Mouse (Mus musculus): ENCODE data around the gene Dgcr2.

The Dgcr2 gene

DNA sequence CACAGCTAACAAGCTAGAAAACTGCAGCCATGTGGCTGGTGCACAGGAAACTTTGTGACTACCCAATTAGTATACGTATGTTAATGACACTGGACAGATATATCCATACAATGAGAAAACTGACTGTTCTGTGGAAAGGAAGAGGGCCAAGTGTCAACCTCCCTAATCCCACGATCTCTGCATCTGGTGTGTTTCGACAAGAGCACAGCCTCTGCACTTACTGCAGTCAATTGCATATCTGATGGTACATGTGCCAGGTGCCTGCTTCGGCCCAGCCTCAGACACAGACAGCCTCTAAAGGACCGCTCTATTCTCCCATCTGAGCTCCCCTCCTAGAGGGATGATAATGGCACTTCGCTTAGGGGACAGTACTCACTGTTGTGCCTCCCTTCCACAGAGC, 49.9 kb downstream of the Dgcr2 start:
- no peak for DNase-seq

DNA sequence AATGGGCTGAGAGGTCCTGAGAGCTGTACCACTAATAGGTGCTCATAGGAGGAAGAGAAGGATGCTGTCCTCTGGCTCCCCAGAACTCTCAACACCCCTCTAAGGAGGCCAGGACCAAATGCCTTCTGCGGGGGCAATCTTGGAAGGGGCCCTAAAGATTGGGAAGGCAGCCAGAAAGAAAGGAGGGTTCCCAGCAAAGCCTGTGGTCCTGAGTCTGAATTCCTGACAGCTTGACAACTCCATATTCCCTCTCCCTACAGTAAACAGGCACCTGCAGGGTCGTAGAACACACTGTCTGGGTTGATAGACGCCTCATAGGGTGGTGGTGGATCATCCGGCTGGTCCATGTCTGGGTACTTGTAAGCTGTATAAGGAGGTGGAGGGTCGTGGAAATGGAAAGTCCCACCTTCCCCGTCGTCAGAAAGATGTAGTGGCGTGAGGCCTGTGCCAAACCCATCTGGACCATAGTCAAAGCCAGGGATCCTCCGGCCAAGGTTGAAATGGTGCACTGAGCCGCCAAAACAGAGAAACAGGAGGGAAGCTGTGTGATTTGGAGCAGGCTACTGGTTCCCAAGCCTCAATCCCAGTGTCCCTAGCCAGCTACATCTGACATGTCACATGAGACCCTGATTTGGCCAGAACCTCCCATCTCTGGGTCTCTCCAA, 54.5 kb downstream of the Dgcr2 start:
- no peak for DNase-seq

DNA sequence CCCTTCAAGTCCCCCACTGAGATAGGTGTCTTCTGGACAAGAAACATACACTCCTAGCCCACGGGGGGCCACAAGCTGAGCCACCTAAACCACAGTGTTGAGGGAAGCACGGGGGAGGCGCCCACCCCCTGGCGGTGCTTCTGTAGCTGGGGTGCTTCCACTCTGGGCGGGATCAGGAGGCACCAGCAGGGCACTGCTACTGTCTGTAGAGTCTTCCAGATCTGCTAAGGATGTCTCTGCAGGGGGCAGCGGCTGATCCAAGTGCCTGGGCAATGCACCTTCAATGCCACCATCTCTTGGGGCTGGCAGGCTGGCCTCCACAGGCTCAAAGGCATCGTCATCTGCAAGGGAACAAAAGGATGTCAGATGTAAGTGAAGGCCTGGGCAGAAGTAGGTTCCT, 55.9 kb downstream of the Dgcr2 start:
- no peak for DNase-seq

DNA sequence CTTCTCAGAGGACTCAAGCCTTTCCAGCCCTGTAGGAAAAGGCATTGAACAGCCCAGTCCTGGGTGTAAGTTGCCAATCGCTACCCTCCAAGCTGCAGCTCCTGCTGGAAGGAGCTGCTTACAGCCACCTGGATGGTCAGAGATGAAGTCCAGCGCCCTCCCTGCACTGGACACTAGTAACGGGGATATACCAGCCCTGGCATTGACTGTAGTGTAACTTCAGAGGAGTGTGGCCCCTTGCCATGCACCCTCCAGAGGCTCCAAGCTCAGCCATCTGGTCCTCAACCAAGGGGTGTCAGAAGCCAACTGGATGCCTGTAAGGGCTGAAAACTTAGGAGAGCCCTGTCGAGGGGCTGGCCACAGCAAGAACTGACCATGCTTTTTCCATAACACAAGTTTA, 58.4 kb downstream of the Dgcr2 start:
- no peak for DNase-seq

DNA sequence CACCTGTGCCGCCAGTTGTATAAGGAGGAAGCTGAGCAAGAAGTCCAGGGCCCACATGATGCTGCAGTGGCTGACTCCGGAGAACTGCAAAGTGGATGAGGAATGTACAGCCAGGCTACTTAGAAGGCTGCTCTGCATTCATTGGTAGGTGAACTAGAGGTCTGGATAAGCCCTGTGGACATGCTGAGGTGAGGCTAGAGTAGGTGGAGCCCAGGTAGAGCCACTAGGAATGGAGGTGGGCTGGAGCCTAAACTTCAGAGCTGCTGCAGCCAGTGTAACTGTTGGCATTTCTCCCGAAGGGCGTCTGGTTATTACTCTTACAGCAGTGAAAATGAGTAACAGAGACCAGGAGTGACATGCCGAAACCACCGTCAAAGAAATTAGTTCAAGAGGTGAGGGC, 60.3 kb downstream of the Dgcr2 start, which contains the start of gene Car15:
Gene Car15 (minus strand): TSS at position 314 of the 400 bp plus-strand sequence.
- DNase-seq: no peak

DNA sequence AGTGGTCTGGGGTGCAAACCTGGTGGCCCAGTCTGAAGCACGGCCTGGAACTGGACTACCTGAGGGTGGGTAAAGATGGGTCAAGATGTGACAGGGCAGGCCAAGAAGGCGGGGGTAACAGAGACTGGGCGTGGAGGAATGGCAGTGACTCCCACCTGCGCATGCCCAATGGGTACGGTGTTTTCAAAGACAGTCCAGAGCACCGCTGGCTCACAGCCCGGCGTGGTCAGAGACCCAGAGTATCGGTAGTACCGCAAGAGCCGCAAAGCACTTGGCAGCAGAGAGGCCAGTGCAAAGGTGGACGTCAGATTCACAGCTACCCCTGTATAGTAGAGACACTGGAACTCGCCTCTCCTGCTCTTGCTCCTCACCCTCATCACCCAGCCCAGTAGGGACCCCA, 62.9 kb downstream of the Dgcr2 start:
- DNase-seq: no peak

DNA sequence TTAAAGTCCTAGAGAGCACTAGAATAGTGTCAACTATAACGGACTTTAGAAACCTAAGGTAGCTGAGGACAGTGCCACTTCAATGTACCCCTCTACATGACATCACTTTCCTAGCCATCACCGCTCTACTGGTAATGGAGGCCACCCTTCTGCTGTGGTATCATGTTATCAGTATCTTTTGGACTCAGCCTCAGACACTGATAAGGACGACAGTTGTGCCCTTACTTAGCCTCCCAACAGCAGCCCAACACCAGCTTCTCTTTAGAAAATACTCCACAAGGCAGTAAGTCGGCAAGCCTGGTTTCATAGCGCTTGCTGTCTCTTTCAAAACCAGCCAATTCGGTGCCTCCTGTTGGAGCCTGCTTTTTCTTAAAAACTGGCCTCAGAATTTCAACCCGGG, 63.8 kb downstream of the Dgcr2 start:
- DNase-seq: no peak

DNA sequence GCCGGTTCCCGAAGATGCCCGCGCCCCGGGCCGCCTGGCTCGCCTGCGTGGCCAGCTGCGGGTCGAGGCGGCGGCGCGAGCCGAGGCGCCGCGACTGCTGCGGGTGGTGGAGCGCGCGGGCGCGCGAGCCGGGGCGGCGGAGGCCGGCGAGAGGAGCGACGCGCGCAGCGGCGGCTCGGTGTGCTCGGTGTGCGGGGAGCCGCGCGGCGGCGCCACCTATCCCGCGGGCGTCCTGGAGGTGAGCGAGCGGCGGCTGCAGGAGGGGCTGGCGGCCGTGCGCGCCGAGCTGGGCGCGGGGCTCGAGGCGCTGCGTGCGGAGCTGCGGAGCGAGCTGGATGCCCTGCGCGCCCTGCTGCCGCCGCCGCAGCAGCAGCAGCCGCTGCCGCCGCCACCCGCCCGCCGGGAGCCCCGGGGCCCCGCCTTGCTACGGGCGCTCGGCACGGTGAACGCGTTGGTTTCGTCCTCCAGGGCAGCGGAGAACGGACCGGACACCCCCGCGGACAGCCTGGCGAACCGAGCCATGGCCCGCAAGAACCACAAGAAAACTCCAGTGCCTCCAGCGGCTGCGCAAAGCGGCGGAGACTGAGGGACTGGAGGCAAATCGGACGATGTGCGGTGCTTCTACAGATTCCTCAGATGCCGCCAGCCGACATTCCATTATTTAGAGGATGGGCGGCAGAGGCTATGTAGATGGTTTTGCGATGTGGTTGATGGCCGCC, 64.5 kb downstream of the Dgcr2 start:
- DNase-seq: no peak

DNA sequence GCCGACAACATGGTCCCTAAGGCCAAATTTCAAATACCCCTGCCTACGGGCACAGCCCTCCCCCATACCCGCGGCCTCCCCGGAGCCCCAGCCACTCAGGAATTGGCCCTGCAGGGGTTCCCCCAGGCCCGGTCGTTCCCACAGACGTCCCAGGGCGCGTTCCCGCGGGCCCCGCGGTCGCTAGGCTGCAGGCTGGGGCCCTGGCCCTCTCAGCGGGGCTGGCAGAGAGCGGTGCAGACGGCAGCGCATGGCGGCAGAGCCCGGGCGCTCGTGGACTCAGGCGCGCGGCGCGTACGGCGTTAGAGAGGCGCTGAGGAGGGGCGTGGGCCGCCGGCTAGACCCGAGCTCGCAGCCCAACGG, 65.1 kb downstream of the Dgcr2 start:
- DNase-seq: no peak

DNA sequence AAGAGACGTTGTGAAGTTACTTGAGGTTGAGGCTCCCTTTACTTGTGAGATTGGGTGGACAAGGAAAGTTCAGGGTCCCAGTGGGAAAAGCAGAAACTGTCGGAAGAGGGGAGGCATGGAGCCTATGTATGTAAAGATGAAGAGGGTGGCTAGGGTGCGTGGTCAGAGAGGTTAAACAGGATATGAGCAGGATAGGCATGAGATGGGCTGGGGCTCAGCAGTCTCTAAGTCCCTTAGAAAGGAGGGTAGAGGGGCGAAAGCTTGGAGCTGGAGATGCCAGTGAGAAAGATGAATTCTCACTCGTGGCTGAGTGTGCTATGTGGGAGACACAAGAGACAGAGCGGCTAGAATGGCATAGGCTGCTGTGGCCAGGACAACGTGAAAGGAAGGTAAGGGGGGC, 65.5 kb downstream of the Dgcr2 start, which contains the start of gene B830017H08Rik:
Gene B830017H08Rik (plus strand): TSS at position 301 of the 400 bp plus-strand sequence.
- no peak for DNase-seq

DNA sequence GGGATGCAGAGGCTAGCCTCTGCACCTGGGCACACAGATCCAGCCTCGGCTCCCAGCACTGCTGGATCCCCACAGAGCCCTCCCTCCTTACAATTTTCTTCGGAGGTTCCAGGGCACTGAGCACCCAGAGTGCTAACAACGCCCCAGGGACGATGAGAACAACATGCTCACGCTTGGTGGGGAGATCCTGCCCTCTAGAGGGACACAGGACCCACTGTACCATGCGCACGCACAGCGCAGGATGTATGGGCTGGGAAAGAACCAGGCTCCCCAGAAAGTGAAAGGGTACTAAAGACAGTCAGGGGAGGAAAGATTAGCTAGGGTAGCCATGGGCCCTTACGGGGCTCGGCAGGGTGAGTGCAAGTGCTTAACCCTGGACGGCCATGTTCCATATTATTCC, 66.6 kb downstream of the Dgcr2 start:
- DNase-seq: no peak

DNA sequence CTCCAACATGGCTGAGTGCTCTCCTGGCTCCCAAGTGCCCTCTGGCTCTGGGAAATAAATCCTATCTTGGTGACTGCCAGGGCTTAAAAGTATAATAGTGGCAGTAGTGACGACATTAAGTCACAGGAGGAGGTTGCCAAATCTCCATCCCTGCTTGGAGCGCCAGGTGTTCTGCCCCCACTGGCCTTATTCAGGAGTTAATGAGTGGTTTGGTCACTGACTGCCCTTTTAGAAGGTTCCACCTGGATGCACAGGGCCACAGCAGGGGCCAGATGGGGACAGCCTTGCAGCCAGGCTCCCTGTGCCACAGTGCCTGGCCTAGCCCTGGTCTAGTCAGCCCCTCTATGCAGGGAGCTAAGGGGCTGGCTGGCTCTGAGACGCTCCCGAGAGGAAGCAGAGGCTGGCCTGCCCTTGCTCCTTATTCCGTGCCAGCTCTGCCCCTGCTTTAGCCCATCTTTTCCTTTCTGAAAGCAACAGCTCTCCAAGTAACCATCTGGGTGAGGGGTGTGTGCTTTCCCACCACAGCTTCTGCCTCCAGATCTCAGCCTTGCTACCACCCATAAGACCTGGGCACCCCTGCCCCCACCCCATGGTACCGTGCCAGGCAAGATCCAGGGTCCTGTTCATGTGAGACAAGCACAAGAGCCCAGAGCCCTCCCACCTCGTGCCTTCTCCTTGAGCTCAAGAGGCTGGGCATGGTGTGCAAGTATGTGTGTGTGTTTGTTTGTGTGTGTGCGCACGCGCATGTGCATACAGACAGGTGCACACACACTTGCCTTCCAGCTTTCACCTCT, 67.8 kb downstream of the Dgcr2 start:
- no peak for DNase-seq

DNA sequence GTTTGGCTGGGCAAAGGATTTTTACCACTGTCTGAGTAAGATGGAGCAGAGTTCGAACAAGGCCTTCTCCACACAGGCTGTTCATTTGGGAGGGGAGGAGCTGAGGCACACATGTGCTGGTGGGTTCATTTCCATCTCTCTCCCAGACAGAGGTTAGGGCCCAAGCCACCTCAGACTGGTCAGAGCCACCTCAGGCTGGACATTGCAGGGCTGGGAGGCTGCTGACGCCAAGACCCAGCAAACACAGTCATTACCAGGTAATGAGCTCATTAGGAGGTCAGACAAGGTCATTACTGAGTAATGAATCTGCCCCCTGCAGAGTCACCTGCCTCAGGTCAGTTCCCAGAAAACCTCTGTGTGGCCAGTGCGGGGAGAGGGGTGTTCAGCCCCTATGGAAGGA, 69.5 kb downstream of the Dgcr2 start:
- DNase-seq: no peak

DNA sequence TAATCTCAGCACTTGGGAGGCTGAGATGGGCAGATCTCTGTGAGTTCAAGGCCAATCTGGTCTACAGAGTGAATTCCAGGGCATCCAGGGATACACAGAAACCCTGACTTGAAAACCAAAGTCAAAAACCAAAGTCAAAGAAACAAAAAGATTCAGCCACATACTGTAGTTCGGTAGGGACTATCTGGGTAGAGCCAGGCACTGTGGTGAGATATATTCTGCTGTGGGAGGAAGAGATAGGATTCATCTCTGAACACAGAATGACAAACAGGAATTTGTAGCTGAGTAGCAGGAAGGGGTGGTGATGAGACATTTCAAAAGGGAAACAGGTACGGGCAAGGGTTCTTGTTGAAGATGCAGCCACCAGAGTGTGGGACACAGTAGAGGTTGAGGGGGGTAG, 70.1 kb downstream of the Dgcr2 start:
- no peak for DNase-seq

DNA sequence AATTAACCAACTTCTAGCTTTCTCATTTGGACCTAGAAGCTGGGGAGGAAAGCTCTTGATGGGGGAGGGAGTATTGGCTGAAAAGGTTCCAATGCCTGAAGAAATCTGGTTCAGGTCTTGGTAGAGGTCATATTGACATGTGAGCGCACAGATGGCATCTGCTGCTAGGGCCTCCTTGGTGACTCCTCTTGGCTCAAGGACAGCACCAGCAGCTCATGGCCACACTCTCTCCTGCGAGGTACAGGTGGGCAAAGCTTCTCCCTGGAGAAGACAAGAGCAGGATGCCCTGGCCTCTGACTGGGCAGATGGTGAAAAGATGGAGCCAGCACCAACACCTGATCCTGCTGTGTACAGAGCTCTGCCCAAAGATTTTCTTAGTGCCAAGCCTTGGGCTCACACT, 71.9 kb downstream of the Dgcr2 start:
- DNase-seq: no peak

DNA sequence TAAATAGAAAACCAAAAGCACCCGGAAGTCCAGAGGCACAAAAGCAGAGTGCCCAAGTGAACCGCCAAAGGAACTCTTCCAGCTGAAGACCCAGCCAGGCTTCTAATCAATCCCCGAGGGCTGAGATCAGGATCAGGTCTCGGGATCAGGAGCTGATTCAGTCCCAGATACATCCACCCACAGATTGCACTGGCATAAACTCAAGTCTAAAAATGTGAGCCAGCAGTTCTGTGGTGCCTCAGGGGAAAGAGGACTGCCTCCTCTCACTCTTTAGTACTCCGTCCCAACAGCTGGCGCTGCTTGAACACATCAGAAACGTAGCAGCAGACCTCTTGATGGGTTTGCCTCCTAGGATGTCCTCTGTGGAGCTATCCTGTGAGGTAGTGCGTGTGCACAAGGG, 81.8 kb downstream of the Dgcr2 start:
- DNase-seq: no peak

DNA sequence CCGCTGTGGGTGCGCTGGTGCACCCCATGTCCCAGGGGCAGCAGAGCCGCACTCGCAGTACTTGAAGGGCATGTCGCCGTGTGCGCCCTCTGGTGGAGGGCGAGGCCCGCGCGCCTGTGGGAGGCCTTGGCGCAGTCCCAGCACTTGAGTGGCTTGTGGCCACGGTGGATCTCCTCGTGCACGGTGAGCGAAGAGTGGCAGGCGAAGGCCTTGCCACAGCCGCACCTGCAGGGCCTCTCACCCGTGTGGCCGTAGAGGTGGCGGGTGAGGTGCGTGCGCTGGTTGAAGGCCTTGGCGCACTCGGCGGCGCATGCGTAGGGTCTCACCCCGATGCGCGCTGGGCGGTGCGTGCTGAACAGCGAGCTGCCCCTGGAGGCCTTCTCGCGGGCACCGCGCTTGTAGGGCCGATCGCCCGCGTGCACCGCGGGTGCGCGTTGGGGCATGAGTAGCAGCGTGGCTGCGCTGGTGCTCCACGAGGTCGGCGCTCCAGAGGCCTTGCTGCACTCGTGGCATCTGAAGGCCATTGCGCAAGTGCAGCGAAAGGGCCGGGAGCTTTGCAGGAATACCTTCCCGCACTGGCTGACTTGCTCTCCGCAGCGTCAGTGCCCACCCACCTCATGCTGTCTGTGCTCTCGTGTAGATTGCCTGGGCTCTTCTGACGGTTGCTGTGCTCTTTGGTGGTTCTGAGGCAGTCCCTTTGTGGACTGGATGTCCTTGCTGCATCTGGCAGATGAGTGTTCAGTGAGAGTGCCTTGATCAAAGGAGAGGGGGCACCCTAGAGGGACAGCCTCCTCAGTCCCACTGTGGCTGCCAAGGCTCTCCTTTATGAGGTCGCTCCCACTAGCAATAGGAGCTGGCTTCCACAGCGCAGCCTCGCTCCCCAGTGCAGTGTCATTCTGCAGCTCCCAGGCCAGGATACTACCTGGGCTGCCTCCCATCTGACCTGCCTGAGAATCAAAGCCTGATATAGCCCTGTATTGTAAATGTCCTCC, 82.7 kb downstream of the Dgcr2 start:
- peak; percentile 73 to 74 for DNase-seq

DNA sequence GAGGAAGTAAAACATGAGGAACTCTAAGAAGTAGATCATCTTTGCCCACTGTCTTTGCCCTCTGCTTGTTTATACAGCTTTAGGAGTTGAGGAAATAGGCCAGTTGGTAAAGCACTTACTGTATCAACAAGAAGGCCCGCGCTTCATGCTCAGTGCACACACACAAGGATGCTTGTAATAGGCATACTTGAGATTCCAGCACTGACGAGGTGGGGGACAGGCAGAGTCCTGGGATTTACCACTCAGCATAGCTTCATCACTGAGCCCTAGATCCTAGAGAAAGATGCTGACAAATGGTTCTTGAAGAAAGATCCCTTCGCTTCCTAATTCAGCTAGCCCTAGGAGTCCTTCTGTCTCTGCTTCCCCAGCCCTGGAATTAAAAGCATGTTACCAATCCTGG, 85.2 kb downstream of the Dgcr2 start:
- DNase-seq: no peak

DNA sequence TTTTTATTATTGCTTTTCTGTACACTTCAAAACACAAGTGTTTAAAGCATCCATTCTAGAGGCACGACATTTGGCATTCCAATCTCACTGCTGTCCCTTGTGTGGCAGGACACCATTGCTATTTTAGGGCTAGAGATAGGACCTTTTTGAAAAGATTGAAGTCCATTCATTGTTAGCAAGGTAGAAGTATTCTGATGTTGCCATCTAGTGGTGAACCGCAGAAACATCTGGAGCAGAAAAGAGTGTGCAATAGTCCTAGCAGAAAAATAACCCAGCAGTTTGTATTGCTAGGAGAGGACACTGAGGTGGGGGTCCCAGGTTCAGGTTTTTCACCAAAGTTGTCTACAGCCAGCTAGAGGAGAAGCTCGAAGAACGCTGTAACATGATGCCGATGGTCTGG, 86.2 kb downstream of the Dgcr2 start:
- peak; percentile 44 to 53 for DNase-seq

DNA sequence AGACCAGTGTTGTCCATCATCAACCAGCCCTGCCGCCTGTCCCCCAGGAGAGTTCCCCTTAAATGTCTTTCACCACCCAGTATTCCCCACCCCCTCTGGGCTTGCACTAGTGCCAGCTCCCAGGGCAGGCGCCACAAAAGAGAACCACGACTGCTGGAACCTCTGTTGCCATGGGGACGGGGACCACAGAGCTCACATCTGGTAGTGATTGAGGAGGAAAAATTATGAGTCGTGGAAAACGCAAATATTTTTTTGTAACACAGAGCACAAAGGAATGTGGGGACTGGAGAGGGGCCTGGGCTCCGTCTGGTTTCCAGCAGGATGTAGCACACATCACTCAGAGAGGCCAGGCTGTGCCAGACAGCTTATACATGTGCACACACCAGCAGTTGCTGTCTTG, 88.7 kb downstream of the Dgcr2 start:
- no peak for DNase-seq

DNA sequence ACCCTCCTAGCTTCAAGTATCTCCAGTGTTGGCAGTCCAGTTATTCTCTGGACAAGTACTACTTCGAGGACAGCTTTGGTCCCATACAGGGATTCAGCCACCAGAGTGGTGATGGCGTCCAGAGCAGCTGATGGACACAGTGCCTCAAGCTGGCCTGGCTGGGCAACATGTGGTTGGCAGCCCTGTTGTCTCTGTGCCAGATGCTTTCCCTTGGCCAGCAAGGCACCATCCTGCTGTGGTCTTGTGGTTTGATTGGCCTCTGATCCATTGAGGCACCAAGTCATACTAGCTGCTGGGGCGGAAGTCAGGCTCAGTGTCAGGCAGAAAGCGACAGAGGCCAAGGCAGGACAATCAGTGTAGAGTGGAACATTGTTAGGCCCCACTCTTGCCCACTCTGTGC, 89.2 kb downstream of the Dgcr2 start:
- no peak for DNase-seq

DNA sequence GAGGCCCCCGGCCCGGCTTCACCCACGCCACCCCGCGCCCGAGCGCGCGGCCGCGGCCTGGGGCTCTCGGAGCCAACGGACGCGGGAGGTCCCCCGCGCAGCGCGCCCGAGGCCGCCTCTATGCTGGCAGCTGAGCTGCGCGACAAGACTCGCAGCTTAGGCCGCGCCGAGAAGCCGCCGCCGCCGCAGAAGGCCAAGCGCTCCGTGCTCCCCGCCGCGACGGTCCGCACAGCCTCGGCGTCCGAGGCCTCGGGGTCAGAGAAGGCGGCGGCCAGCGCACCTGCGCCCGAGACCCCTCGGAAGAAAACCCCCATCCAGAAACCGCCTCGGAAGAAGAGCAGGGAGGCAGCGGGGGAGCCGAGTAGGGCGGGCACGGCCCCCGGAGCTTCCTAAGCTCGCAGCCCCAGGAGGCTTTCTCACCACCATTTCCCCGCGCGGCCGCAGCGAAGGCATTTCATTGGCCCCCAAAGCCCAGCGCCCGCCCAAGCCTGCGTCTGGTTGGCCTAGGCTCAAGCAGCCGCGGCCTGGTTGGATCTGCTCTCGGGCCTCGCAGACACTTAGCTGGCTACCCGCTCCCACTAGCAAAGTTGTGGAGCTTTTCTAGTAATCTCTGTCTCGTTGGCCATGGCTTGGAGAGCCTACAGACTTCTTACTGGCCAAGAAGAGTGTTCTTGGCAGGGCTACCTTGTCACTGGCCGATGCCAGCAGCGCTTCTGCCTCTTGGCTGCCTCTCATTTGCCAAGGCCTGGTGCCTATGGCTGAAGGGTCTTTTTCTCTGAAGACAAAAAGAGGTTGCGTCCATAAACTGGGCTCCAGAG, 91.0 kb downstream of the Dgcr2 start:
- peak; percentile 88 to 89 for DNase-seq
